Mouse (Mus musculus) megakaryocyte, embryonic 14.5 days (primary cell): ENCODE results near the gene Wdfy3.

ENCODE experiments used
- FLI1 ChIP-seq: IDR thresholded peaks from 2 replicates; pipeline ENCODE4 v1.6.1; 2012; ENCODE audit warnings: low read length, inconsistent platforms, mixed read lengths
- GATA1 ChIP-seq: IDR thresholded peaks from 3 replicates; pipeline ENCODE4 v1.6.1; 2012; ENCODE audit warnings: mixed read lengths, low read length, inconsistent platforms, borderline replicate concordance

GRCm38 (mm10) chr5:101821491-101822310 lies 248.0 kb downstream of the Wdfy3 start:
- TF ChIP-seq GATA1, result no peak
- no peak for TF ChIP-seq FLI1
